Mouse (Mus musculus) thymus, adult 18-20 months (tissue): Measurements from ENCODE around the gene Tmem198.
A peak's percentile ranks its signal among the peaks of the same experiment; 100 is the strongest.

Source experiments
- DNase-seq, 2 experiments: peaks; one replicate each; pipeline ENCODE4 v3.0.0; 2022; ENCODE audit warnings: mixed read lengths in 2 of 2

Tmem198 gene

DNA sequence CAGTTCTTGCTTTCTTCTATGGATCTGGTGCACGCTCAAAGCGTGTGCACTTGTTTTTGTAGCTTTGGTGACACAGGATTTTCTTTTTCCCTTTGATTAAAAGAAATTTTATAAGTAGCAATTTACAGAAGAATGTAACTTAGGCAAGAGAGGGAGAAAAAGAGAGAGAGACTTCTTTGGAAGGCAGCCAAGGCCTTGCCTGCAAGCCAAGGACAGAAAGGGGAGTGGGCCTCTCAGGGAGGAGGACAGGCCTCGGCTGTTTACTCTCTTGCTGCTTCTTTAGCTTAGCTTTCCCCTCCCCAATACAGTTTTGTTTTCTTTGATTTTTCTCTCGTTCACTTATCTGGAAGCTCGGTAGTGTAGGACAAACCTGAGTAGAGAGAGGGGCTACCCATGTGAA lies 40.2 kb downstream of the Tmem198 start:
- DNase-seq = no peak

DNA sequence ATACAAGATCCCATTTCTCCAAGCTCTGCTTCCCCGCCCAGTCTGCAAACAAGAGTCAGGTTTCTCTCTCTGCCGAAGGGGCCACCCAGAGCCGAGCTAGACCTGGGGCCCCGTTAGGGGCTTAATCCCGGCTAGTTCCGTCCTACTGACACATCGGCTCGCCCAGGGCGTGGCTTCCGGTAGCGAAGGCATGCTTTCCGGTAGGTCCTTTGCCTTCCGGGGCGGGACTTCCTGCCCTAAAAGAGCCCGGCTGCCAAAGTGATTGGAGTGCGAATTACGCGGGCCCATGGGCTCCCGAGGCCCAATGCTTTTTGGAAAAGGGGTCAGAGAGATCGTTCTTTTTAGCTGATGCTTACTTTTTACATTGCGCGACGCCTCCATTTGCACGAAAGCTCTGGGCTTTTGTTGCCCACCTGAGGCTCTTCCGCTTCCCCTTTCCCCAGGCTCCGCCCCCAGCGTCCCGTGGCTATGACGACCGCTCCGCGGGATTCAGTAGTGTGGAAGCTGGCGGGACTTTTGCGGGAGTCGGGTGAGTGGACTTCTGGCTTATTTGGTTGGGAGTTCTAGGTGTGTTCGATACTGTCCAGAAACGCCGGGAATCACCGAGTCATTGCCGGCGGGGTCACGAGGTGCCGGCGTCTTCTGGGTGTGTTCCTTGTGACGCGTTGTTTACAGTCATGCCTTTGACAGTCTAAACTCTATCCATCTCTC lies 42.1 kb downstream of the Tmem198 start, which contains the start of gene Stk11ip:
Gene Stk11ip, plus strand, starts transcription at position 209 of the 711 bp plus-strand sequence.
- DNase-seq = peak; percentile 83 to 85

DNA sequence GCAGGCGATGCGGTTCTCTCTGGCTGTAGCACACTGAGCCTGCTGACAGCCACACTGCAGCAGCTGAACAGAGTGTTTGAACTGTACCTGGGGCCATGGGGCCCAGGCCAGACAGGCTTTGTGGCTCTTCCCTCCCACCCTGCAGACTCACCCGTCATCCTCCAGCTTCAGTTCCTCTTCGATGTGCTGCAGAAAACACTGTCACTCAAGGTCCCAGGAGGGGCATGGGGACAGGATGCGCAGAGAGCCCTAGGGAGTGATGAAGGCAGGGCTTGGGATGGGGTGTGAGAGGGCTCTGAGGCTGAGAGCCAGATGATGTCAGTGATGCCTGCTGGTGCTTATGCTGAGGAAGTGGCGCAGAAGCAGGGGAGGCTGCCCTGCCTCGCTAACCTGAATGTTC lies 45.3 kb downstream of the Tmem198 start:
- DNase-seq = no peak

DNA sequence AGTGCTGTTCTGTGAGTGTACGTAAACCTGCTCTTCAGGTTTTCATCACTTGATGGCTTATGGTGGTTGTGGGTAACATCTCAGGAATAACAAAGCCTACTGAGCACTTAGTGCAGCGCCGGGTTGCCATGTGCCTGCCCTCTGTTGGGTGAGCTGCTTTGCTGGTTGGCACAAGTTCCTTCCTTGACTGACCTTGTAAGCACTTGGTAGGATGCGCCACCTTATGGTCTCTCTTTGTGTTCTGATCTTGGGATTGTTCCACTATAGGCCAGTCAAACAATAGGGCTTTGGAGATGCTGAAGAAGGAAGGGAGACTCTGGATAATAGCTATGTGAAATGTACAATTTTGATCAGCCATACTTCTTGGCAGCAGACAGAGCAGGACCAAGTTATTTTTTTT lies 51.2 kb downstream of the Tmem198 start:
- no peak for DNase-seq

DNA sequence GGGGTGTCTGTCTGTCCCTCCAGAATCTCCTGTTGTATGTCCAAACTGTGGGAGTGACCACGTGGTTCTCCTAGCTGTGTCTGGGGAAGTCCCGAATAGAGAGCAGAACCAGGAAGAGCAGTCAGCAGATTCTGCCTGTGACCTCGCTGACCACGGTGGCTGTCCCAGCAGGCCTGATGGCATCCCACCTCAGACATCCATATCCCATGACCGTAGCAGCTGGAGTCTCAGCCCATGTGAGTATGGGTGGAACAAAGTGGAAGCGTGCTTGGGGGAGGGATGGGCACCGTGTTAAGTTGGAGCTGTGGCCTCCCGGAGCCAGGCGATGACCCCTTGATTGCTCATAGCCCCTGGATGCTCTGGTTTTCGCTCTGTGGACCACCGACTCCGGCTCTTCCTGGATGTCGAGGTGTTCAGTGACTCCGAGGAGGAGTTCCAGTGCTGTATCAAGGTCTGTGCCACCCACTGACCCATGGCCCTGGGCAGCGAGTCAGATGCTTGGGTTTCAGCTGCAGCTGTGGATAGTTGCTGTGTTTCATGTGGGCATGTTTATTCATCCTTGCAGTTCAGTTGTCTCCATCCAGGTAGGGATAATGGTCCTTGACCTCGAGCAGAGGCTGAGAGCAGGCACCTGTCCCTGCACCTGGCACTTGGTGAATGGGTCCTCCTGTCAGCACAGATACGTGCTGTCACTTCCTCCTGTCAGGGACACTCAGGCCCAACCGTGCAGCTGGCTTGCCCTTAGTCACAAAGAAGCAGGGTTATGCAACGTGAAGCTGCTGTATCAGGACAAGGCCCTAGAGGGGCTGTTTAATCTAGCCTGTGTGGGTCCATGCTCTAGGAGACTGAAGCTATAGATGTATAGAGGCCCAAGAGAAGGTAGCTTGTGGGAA lies 53.2 kb downstream of the Tmem198 start:
- no peak for DNase-seq

DNA sequence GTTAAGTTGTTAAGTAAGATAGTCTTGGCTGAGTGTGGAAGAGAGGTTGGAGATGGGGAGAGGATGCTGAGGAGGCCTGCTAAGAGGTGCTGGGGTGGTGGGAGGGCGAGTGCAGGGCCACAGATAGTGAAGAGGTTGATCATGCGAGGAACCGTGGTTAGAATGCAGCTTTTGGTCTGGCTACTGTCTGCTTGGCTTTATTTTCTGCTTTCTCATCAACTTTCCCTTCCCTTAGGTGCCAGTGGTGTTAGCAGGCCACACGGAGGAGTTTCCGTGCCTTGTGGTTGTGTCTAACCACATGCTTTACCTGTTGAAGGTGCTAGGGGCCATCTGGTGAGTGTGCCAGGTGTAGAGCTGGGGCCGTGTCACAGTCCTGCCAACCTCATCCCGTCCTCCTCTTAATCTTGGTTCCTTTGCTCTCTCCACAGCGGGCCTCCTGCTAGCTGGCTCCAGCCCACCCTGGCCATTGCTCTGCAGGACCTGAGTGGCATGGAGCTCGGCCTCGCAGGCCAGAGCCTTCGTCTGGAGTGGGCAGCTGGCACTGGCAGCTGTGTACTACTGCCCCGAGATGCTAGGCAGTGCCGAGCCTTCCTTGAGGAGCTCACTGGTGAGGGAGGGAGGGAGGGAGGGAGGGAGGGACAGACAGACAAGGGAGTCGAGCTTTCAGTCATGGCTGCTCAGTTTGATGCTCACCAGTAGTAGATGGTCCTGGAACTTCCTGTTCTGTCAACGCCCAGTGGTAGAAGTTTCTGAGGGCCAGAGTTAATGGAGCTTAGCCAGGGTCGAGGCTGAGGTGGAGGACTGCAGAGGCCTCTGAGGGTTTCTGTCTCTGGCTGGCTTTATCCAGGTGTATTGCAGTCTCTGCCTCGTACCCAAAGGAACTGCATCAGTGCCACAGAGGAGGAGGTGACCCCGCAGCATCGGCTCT lies 54.3 kb downstream of the Tmem198 start:
- no peak for DNase-seq
